Mouse (Mus musculus) stomach, embryonic 15.5 days (tissue): ENCODE results near the gene Hoxa1. TPM values are rescaled to one million over a fixed set of nuclear protein-coding genes. Genes with fewer than 3 reads are reported as not detected.
A peak's percentile ranks its signal among the peaks of the same experiment; 100 is the strongest.

Experiments used
- ATAC-seq: fragments of 200-750 bp; cut with Nextera tagmentation; 2 replicates; pipeline ENCODE4 v1.8.0; 2017; ENCODE audit warnings: low read depth, moderate number of reproducible peaks, moderate TSS enrichment; ENCODE audit not compliant: insufficient read depth, low FRiP score
- H3K27ac ChIP-seq: fragments of 300-500 bp; sonication (generic); 2 replicates; pipeline ENCODE4 v1.5.1; 2015; ENCODE audit warnings: mild to moderate bottlenecking, inconsistent platforms
- H3K27me3 ChIP-seq: fragments of 300-500 bp; sonication (generic); replicated peaks from 2 replicates; pipeline ENCODE4 v1.6.1; 2015; ENCODE audit warnings: inconsistent platforms
- H3K36me3 ChIP-seq: fragments of 300-500 bp; sonication (generic); 2 replicates; pipeline ENCODE4 v1.6.1; 2015; ENCODE audit warnings: inconsistent platforms
- H3K4me1 ChIP-seq: fragments of 300-500 bp; sonication (generic); 2 replicates; pipeline ENCODE4 v1.6.1; 2015; ENCODE audit warnings: inconsistent platforms
- H3K4me2 ChIP-seq: fragments of 300-500 bp; sonication (generic); 2 replicates; pipeline ENCODE4 v1.6.1; 2015; ENCODE audit warnings: mild to moderate bottlenecking, inconsistent platforms
- H3K4me3 ChIP-seq: fragments of 300-500 bp; sonication (generic); replicated peaks from 2 replicates; pipeline ENCODE4 v1.5.1; 2015; ENCODE audit warnings: inconsistent platforms
- H3K9ac ChIP-seq: fragments of 300-500 bp; sonication (generic); 2 replicates; pipeline ENCODE4 v1.6.1; 2015; ENCODE audit warnings: inconsistent platforms
- H3K9me3 ChIP-seq: fragments of 300-500 bp; sonication (generic); 2 replicates; pipeline ENCODE4 v1.6.1; 2016; ENCODE audit warnings: inconsistent platforms
- WGBS: fragments of 180-500 bp; shearing (Covaris S2); methylation state at CpG from one replicate; pipeline ENCODE4 v1.1.7; 2015; 5-methylcytosine and 5-hydroxymethylcytosine counted together
- polyA plus RNA-seq: library from polyadenylated mRNA; unstranded; fragments of >200 nt; fragmentation: Nextera tagmentation; extraction: Ambion mirVana; gene quantifications from 2 replicates; pipeline ENCODE4 v1.2.1, GENCODE M21; 2015

The Hoxa1 gene
- polyA plus RNA-seq, 1 experiment from 2014 or later, result 1.3 TPM

DNA sequence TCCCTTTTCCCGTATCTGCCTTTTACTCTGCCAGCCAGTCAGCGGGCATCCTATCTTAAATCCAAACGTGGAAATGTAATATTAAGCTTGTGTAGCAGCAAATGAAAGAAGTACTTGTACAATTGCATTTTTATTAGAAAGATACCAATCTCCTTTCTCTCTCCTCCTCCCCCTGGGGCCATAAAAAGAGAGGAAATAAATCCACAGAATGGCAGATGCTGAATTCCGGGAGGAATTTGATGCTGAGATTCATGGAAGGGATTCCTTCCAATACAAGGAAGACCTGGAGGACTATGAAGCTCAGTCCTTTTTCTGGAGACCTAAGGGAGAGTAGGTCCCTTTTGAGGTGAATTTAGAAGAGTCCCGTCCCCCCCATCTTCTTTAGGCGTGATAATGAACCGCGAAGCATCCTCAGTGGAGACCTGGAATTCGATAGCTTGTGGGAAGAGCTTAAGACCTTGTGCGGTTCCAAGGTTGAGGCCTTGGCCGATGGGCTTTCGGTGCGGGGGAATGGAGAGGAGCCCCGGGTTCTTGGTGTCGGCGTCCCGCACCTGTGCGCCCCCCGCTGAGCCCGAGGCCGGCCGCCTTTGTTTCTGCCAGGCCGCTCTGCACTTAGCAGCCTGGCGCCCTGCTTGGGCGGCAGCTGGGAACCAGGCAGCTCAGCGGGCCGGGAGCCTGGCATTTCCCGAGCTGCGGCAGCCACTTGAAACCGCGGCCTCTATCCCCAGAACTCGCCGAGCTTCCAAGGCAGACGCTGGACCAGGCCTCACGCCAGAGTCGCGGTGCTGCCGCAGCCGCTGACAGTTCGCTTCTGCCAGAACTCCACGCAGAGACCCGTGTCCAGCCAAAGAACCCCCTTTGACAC is 10.3 kb upstream of the Hoxa1 start:
- H3K4me2 ChIP-seq, result peak overlapping the region; percentile 58
- H3K9me3 ChIP-seq, result no peaks in the 10 kb centered on the region
- H3K9ac ChIP-seq, result peak overlapping the region; percentile 45
- peaks cover 21% of the 10 kb centered on the region for H3K27me3 ChIP-seq
- H3K36me3 ChIP-seq, result no peaks in the 10 kb centered on the region
- 8% methylated on average over 42 of the region's 42 CpGs for WGBS
- ATAC-seq, result no peak
- peak overlapping the region; percentile 89 for H3K27ac ChIP-seq
- peak overlapping the region; percentile 45 for H3K4me3 ChIP-seq
- peaks cover 38% of the 10 kb centered on the region for H3K4me1 ChIP-seq

DNA sequence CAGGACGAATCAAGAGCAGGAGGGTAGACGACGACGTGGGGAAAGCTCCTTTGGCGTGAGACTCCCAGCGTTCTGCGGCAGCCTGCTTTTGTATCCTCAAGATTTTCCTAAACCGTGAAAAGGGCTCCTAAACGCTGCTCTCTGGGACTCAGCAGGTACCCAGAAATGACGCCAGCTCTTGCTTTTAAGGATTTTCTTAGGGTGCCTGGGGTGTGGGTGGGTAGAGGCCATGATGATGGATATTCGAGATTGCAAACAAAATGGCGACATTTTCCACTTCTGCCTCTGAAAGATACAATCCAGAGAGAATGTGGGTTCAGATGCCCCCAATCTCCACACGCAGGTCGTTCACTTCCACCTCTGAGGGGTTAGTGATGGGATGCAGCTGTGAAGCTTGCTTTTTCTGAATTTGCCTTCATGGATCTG is 9.6 kb upstream of the Hoxa1 start:
- peak overlapping the region; percentile 45 for H3K4me3 ChIP-seq
- peak overlapping the region; percentile 45; the same call in 1 of the 2 replicates for H3K9ac ChIP-seq
- peaks cover 21% of the 10 kb centered on the region for H3K27me3 ChIP-seq
- peak overlapping the region; percentile 89 for H3K27ac ChIP-seq
- no peaks in the 10 kb centered on the region for H3K36me3 ChIP-seq
- no peak for ATAC-seq
- 25% methylated on average over 14 of the region's 14 CpGs for WGBS
- peak overlapping the region; percentile 58 for H3K4me2 ChIP-seq
- no peaks in the 10 kb centered on the region for H3K9me3 ChIP-seq
- H3K4me1 ChIP-seq, result peaks cover 38% of the 10 kb centered on the region

DNA sequence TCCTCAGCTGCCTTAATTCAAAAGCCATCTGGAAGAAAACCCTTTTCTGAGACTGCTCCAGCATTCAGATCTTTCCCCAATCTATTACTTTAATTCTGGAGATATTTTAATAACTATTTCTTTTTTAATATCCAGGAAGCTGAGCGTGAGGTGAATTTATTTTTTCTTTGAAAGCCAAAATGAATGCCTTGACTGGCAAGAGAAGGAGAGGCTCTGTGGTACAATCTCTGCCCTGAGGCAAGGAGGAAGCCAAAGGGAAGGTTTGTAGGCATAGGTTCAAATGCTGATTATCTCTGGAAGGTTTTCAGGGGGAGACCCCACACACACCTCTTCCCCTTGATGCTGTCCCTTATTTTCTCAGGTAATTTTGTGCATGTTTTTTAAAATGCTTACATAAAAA is 9.1 kb upstream of the Hoxa1 start:
- H3K9ac ChIP-seq, result peak overlapping the region; percentile 45; the same call in 1 of the 2 replicates
- H3K9me3 ChIP-seq, result no peaks in the 10 kb centered on the region
- WGBS, result 30% methylated on average over 1 of the region's 1 CpGs
- no peak for ATAC-seq
- peak overlapping the region; percentile 45 for H3K4me3 ChIP-seq
- H3K4me2 ChIP-seq, result peak overlapping the region; percentile 58
- peaks cover 33% of the 10 kb centered on the region for H3K4me1 ChIP-seq
- H3K27ac ChIP-seq, result peak overlapping the region; percentile 89
- no peaks in the 10 kb centered on the region for H3K36me3 ChIP-seq
- H3K27me3 ChIP-seq, result peaks cover 16% of the 10 kb centered on the region

DNA sequence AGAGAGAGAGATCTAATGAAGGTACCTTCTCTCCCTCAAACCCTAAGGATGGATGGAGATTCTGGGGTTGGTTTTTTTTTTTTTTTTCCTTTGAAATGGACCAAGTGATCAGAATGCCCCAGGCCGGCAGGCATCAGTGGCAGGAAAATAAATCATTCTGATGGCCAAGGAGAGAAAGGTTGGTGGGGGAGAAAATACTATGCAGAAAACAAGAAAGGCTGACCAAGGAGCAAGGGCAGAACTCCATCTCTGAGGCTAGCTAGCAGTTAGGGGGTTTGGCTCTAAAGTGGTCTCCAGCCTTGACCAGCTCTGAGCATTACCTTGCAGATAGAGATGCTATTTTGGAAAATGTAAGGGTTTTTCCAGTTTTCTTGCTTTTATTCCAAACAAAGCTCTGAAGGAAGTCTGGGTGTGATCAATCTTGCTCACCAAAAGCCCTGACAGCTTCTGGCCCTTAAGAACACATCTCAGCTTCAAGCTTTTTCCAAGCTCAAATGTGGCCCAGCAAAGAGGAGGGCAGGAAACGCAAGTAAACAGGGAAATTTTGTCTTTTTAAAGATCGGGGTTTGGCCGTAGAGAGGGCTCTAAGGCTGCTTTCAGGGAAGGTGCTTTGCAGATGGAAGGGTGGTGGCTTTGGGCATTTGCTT is 8.4 kb upstream of the Hoxa1 start:
- peaks cover 27% of the 10 kb centered on the region for H3K4me1 ChIP-seq

DNA sequence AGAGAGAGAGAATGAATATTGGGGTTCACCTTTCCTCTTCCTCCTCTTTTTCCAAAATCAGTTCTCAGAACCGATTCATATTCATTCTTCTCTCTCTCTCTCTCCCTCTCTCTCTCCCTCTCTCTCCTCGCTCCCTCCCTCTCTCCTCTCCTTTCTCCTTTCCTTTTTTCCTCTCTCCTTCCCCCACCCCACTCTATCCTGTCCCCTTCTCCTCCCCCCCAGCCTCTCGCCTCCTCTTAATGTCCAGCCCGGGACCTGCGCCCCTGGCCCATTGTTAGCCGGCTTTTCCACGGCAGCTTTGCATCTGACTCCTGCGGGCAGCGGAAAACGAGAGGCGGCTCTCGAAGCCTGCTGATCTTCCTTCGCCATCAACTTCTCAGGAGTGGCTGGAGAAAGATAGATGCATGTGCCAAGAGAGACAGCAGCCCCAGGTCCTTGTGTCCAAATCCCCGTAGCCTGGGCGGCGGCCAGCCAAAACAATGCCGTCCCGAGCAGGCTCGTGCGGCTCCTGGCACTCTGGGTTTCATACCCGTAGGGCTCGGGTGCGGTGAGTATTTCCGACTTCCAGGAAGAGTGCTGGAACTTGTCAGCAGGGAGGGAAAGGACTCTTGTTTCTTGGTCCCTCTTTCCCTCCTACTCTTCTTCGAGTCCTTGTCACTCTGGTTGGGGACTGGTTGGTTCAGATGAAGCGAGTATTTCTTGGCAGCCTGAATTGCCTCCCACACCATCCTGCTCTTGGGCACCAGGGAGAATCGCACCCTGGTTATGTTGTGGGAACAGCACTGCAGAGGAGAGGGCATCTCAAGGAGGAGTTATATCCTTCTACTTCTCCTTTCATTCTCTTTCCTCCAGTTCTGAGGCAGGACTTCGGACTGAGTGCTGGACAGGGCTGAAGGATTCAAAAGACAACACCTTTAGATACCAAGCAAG is 7.6 kb upstream of the Hoxa1 start:
- peak overlapping the region; percentile 45 for H3K4me3 ChIP-seq
- peaks cover 20% of the 10 kb centered on the region for H3K4me1 ChIP-seq
- peaks cover 9% of the 10 kb centered on the region for H3K27me3 ChIP-seq
- no peak for ATAC-seq
- H3K9ac ChIP-seq, result peak overlapping the region; percentile 52
- no peaks in the 10 kb centered on the region for H3K36me3 ChIP-seq
- peak overlapping the region; percentile 58 for H3K4me2 ChIP-seq
- no peaks in the 10 kb centered on the region for H3K9me3 ChIP-seq
- WGBS, result 5% methylated on average over 28 of the region's 28 CpGs
- H3K27ac ChIP-seq, result peak overlapping the region; percentile 89

More for the DNA sequence above, 8.4 kb upstream of the Hoxa1 start:
- ATAC-seq, result no peak
- H3K27me3 ChIP-seq, result peaks cover 15% of the 10 kb centered on the region
- H3K9me3 ChIP-seq, result no peaks in the 10 kb centered on the region
- H3K4me3 ChIP-seq, result peak overlapping the region; percentile 45
- H3K36me3 ChIP-seq, result no peaks in the 10 kb centered on the region
- 10% methylated on average over 4 of the region's 4 CpGs for WGBS
- peak overlapping the region; percentile 89 for H3K27ac ChIP-seq
- H3K9ac ChIP-seq, result peak overlapping the region; percentile 20; the same call in 1 of the 2 replicates
- H3K4me2 ChIP-seq, result peak overlapping the region; percentile 58

DNA sequence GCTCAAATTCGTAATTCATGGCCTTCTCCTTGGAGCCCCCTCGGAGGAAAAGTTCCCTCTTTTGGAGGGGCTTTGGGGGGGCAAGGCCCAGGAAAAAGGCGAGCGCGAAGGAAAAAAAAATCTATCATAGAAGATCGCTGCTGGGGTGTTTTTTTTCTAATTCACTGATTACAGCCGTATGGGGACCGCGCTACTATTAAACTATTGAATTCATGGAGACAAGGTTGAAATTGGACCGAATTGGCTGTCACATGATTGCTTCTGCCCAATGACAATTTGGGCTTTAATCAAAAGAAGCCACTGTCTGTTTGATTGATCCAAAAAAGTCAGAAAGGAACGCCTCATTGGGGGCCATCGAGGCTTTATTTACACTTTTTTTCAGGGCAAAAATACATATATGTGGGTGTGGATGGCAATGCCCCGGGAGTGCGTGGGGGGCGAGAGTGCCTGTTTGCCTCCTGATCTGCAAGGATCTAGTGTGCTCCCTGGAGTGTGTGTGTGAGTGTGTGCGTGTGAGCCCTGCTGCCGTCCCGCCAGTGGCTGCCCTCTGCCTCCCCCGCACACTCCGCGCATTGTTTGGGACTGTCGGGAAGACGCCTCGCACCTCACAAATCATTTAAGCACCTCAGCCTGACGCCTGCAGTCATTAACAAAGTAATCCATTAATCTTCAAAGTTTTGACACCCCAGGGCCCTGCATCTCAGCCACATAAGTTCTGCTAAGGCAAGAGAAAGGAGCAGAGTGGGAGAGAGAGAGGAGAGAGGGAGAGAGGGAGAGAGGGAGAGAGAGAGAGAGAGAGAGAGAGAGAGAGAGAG is 6.7 kb upstream of the Hoxa1 start, which contains the start of gene Hoxa2:
TSS of gene Hoxa2 (minus strand) at position 206 of the 815 bp plus-strand sequence.
- peak within 1 kb of the TSS; percentile 45 for H3K4me3 ChIP-seq
- peaks cover 6% of the 10 kb centered on the region; the same call in 1 of the 2 replicates for H3K27me3 ChIP-seq
- H3K9me3 ChIP-seq, result no peaks in the 10 kb centered on the region
- H3K27ac ChIP-seq, result peak within 1 kb of the TSS; percentile 89
- peak within 1 kb of the TSS; percentile 52 for H3K9ac ChIP-seq
- peaks cover 20% of the 10 kb centered on the region for H3K4me1 ChIP-seq
- H3K36me3 ChIP-seq, result no peaks in the 10 kb centered on the region
- peak within 1 kb of the TSS; percentile 58 for H3K4me2 ChIP-seq
- 4% methylated on average over 25 of the region's 25 CpGs for WGBS
- ATAC-seq, result peak; percentile 10; the same call in 1 of the 2 replicates

DNA sequence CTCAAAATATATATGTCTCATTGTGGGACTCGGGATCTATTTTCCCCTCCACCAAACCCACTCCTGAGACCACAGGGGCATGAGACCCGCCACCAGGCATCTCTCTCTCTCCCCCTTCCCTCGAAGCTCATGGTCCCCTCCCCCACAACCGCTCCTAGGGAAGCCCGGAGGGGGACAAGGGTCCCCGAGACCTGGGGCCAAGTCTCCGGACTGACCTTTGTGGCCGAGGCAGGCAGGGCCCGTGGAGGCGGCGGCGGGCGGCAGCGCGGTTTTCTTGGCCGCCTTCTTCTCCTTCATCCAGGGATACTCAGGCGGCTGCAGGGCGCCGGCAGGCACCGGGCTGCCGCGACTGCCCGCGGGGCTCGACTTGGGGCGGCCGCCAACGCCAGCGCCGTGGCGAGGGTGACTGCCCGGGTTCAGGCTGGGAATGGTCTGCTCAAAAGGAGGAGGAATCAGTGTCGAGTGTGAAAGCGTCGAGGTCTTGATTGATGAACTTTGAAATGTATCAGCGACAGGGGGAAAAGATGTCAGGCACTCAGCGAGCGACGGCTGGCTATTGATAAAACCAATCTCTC is 6.0 kb upstream of the Hoxa1 start:
- H3K4me2 ChIP-seq, result peak overlapping the region; percentile 58
- peak overlapping the region; percentile 35 for H3K9ac ChIP-seq
- H3K9me3 ChIP-seq, result no peaks in the 10 kb centered on the region
- no peaks in the 10 kb centered on the region for H3K36me3 ChIP-seq
- peak overlapping the region; percentile 89 for H3K27ac ChIP-seq
- peaks cover 26% of the 10 kb centered on the region for H3K4me1 ChIP-seq
- no peak for ATAC-seq
- WGBS, result 1% methylated on average over 31 of the region's 39 CpGs
- peaks cover 5% of the 10 kb centered on the region; the same call in 1 of the 2 replicates for H3K27me3 ChIP-seq
- H3K4me3 ChIP-seq, result peak overlapping the region; percentile 45

DNA sequence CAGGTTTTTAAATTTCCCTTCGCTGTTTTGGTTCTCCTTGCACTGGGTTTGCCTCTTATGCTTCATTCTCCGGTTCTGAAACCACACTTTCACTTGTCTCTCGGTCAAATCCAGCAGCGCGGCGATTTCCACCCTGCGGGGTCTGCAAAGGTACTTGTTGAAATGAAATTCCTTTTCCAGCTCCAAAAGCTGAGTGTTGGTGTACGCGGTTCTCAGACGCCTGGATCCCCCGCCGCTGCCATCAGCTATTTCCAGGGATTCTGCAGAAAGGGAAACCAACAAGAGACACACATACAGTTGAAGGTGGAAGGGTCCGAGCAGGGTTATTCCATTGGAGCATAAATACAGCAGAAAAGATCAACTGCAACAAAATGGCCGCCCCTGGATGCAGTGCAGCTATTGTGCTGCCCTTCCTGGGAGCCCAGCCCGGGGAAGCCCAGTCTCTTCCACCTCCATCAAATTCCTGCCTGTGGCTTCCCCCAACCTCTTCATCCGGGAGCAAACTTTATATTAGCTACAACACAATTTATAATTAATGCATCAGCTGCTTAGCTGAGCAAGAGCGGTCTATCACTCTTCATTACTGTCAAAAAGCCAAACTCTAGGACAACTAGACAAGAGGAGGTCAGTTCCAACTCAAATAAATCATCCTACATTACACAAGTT is 5.4 kb upstream of the Hoxa1 start:
- H3K27ac ChIP-seq, result peak overlapping the region; percentile 89
- no peaks in the 10 kb centered on the region for H3K9me3 ChIP-seq
- ATAC-seq, result no peak
- no peaks in the 10 kb centered on the region for H3K36me3 ChIP-seq
- peaks cover 27% of the 10 kb centered on the region for H3K4me1 ChIP-seq
- H3K4me3 ChIP-seq, result peak overlapping the region; percentile 45
- H3K9ac ChIP-seq, result peak overlapping the region; percentile 35
- peak overlapping the region; percentile 58 for H3K4me2 ChIP-seq
- 12% methylated on average over 17 of the region's 17 CpGs for WGBS
- peaks cover 5% of the 10 kb centered on the region; the same call in 1 of the 2 replicates for H3K27me3 ChIP-seq

DNA sequence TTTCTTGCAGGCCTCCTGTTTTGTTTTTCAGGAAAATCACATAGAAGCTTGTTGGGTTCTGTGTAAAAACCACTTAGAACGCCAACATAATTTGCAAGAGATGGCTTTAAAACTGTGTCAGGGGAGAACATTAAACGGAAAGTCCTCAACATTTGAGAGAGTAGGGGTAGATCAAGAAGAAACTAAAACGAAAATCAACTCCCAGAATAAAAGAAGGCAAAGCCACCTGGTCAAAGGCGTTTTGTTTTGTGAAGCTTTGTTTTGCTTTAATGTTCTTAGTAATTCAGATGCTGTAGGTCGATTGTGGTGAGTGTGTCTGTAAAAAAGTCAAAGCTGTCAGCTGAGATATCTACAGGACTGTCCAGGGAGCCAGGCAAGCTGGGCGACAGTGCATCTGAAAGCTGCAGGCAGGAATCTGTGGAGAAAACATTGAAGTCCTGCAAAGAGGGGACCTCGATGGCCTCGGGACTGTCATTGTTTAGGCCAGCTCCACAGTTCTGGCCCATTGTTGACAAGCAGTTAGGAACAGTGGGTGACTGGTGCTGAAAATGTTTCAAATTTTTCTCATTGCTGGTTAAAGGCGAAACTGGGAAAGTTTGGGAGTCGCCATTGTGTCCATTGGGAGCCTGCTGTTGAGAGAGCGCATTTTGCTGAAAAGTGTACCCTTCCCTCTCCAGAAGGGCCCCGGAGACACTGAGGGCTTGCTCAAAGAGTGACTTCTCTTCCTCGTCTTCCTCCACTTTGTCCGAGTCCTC is 4.7 kb upstream of the Hoxa1 start:
- WGBS, result 18% methylated on average over 14 of the region's 14 CpGs
- peaks cover 30% of the 10 kb centered on the region for H3K4me1 ChIP-seq

More for the DNA sequence above, 4.7 kb upstream of the Hoxa1 start:
- ATAC-seq, result no peak
- H3K9me3 ChIP-seq, result no peaks in the 10 kb centered on the region
- peaks cover 3% of the 10 kb centered on the region; the same call in 1 of the 2 replicates for H3K27me3 ChIP-seq
- no peaks in the 10 kb centered on the region for H3K36me3 ChIP-seq
- peak overlapping the region; percentile 35; the same call in 1 of the 2 replicates for H3K9ac ChIP-seq
- peak overlapping the region; percentile 58 for H3K4me2 ChIP-seq
- H3K4me3 ChIP-seq, result peak overlapping the region; percentile 45
- H3K27ac ChIP-seq, result peak overlapping the region; percentile 89
